Mouse (Mus musculus) heart, adult 2 months (tissue): ENCODE measurements around the gene Kdm2a.

ENCODE experiments used
- CTCF ChIP-seq: fragments of 200-600 bp; IDR thresholded peaks from 2 replicates; pipeline ENCODE4 v1.8.1; 2022; ENCODE audit warnings: antibody characterized with exemption, mild to moderate bottlenecking, moderate library complexity
- EP300 ChIP-seq: fragments of 200-500 bp; IDR thresholded peaks from 2 replicates; pipeline ENCODE4 v1.6.1; 2011; ENCODE audit warnings: low read depth, low read length, control low read depth; ENCODE audit not compliant: insufficient read depth
- POLR2A ChIP-seq: fragments of 200-500 bp; IDR thresholded peaks from 2 replicates; pipeline ENCODE4 v1.6.1; 2011; ENCODE audit warnings: mild to moderate bottlenecking, low read depth, low read length, control low read depth; ENCODE audit not compliant: insufficient read depth

GRCm38 (mm10) chr19:4299574-4300270 is 98.4 kb downstream of the Kdm2a start:
- no peak for TF ChIP-seq POLR2A
- TF ChIP-seq CTCF, result no peak
- TF ChIP-seq EP300, result no peak
